Mouse (Mus musculus) testis, adult 2 months (tissue): Measurements from ENCODE around the gene Fkbp8. TPM values are rescaled to one million over a fixed set of nuclear protein-coding genes. Genes with fewer than 3 reads are reported as not detected.

Experiments
- H3K27ac ChIP-seq: fragments of 200-500 bp; 2 replicates; pipeline ENCODE4 v1.5.1; 2012; ENCODE audit warnings: low read depth, low read length; ENCODE audit not compliant: control insufficient read depth, insufficient read depth
- H3K27me3 ChIP-seq: fragments of 200-500 bp; 2 replicates; pipeline ENCODE4 v1.6.1; 2012; ENCODE audit warnings: mild to moderate bottlenecking, low read length, moderate library complexity; ENCODE audit not compliant: control insufficient read depth, insufficient read depth
- H3K36me3 ChIP-seq: fragments of 200-500 bp; 2 replicates; pipeline ENCODE4 v1.6.1; 2012; ENCODE audit warnings: mild to moderate bottlenecking, low read length; ENCODE audit not compliant: control insufficient read depth, insufficient read depth
- H3K4me1 ChIP-seq: fragments of 200-500 bp; 2 replicates; pipeline ENCODE4 v1.6.1; 2012; ENCODE audit warnings: low read length; ENCODE audit not compliant: control insufficient read depth, insufficient read depth
- H3K4me3 ChIP-seq: fragments of 200-500 bp; 2 replicates; pipeline ENCODE4 v1.5.1; 2012; ENCODE audit warnings: low read depth, mild to moderate bottlenecking, low read length, moderate library complexity, mixed read lengths; ENCODE audit not compliant: control insufficient read depth
- CTCF ChIP-seq: fragments of 200-500 bp; IDR thresholded peaks from 2 replicates; pipeline ENCODE4 v1.5.1; 2012; ENCODE audit warnings: low read depth, mild to moderate bottlenecking, inconsistent platforms, low read length, moderate library complexity; ENCODE audit not compliant: control insufficient read depth, insufficient read depth, insufficient replicate concordance
- POLR2A ChIP-seq: fragments of 200-500 bp; IDR thresholded peaks from 2 replicates; pipeline ENCODE4 v1.6.1; 2012; ENCODE audit warnings: low read depth, mild to moderate bottlenecking, inconsistent platforms, low read length, moderate library complexity; ENCODE audit not compliant: control insufficient read depth
- polyA plus RNA-seq: library from polyadenylated mRNA; depleted of rRNA; stranded (reverse); fragments of >200 nt; gene quantifications from 2 replicates; pipeline ENCODE4 v1.2.3, GENCODE M21; 2012; rRNA removed

Gene Fkbp8
- polyA plus RNA-seq, 1 experiment = 179 TPM

DNA sequence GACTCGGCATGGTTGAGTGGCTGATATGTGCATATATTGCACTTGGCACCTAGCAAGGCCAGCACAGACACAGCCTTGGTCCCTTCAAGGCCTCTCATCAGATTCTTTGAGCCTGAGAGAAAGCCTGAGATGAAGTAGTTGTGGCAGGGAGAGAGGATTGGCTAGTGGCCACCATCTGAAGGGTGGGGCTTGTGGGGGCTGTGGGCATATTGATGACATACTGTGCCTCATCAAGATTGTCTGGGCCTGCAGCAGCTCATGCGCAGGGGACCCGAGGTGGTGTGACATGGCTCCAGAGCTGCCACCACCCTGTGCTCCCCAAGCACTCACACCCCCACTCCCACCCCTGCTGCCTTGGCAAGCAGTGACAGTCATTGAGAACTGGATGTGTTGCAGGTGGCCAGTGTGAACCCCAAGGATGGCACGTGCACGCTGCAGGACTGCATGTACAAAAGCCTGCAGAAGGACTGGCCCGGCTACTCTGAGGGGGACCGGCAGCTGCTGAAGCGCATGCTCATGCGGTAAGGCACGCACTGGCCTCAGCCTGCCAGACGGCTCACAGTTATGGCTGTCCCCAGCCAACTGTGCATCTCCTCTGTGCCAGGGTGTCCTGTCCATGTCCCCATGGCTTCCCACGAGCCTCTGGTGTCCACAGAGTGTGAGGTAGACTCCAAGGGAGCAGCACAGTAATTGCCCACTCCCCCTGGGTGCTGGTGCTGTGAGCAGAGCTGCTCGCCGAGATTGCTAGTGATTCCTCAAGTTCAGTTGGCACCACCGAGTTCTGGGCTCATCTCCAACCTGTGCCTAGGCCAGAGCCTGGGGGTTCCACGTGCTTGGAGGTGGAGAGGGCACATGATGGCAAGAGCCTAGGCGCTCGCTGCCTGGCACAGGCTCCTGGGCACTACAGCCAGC lies 56.2 kb downstream of the Fkbp8 start:
- H3K4me3 ChIP-seq = no peak overlapping the region
- H3K27ac ChIP-seq = no peak overlapping the region
- TF ChIP-seq POLR2A (no peak), CTCF (no peak)
- H3K27me3 ChIP-seq = no peaks in the 10 kb centered on the region
- no peaks in the 10 kb centered on the region; the same call in 1 of the 2 replicates for H3K4me1 ChIP-seq
- H3K36me3 ChIP-seq = no peaks in the 10 kb centered on the region; the same call in none of the 2 replicates

DNA sequence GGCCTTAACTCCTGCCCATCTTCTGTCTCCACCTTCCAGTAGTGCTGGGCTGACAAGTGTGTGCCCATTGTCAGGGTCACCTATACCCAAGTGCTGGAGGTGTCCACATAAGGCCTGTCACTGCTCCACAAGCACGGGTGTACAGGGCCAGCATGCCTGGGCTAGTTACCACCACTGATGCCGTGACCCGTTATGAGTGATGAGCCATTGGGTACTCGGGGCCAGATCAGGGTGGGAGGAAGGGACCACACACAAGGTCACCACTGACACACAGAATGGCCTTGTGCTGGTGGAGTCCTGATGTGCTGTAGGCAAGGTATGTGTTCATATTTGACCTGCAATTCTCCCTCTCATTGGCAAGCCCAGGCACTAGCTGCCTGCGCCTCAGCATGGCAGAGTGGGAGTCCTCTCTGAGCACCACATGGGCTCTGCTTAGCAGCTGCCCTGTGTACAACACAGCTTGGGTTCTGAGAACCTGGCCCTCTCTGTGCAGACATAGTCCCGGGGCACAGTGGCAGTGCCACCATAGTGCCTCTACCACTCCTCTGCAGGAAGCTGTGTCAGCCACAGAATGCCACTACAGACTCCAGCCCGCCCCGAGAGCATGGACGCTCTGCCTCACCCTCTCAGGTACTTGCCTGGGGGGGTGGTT lies 57.2 kb downstream of the Fkbp8 start:
- Histone ChIP-seq H3K27me3 (no peaks in the 10 kb centered on the region), H3K4me1 (no peaks in the 10 kb centered on the region; the same call in 1 of the 2 replicates), H3K4me3 (no peak overlapping the region), H3K36me3 (no peaks in the 10 kb centered on the region; the same call in none of the 2 replicates), H3K27ac (no peak overlapping the region)
- no peak for TF ChIP-seq CTCF
- no peak for TF ChIP-seq POLR2A

Other genes with a start within 250 kb of the Fkbp8 start
- 7.3 and 9.8 TPM in 2 replicates for gene Homer3, start 244.9 kb upstream of the Fkbp8 start, polyA plus RNA-seq
- gene Ddx49, start 225.2 kb upstream of the Fkbp8 start, polyA plus RNA-seq = 95.5 and 101 TPM in 2 replicates
- 102 and 115 TPM in 2 replicates for gene Cope, start 225.2 kb upstream of the Fkbp8 start, polyA plus RNA-seq
- 0.43 and 0.48 TPM in 2 replicates for gene Cers1, start 211.9 kb upstream of the Fkbp8 start, polyA plus RNA-seq
- 0.20 and 0.24 TPM in 2 replicates for gene Gdf1, start 197.9 kb upstream of the Fkbp8 start, polyA plus RNA-seq
- 33.3 and 35.4 TPM in 2 replicates for gene Upf1, start 174.4 kb upstream of the Fkbp8 start, polyA plus RNA-seq
- gene Comp, start 154.2 kb upstream of the Fkbp8 start, polyA plus RNA-seq = 409 and 456 TPM in 2 replicates
- 11.3 and 12.3 TPM in 2 replicates for gene Crtc1, start 88.1 kb upstream of the Fkbp8 start, polyA plus RNA-seq
- gene Klhl26, start 50.8 kb upstream of the Fkbp8 start, polyA plus RNA-seq = 3.6 and 4.8 TPM in 2 replicates
- gene Tmem59l, start 40.4 kb upstream of the Fkbp8 start, polyA plus RNA-seq = 62.6 and 62.9 TPM in 2 replicates
- 126 and 137 TPM in 2 replicates for gene Crlf1, start 34.6 kb upstream of the Fkbp8 start, polyA plus RNA-seq
- gene Rex1bd, start 21.0 kb upstream of the Fkbp8 start, polyA plus RNA-seq = 23.9 and 26.9 TPM in 2 replicates
- gene Uba52, start 16.9 kb upstream of the Fkbp8 start, polyA plus RNA-seq = 768 and 853 TPM in 2 replicates
- 77.9 and 84.7 TPM in 2 replicates for gene Kxd1, start 232 bp downstream of the Fkbp8 start, polyA plus RNA-seq
- gene Ell, start 11.7 kb downstream of the Fkbp8 start, polyA plus RNA-seq = 42.5 and 43.8 TPM in 2 replicates
- gene Isyna1, start 66.6 kb downstream of the Fkbp8 start, polyA plus RNA-seq = 561 and 588 TPM in 2 replicates
- gene Ssbp4, start 81.1 kb downstream of the Fkbp8 start, polyA plus RNA-seq = 35.6 and 38.9 TPM in 2 replicates
- gene Lrrc25, start 88.4 kb downstream of the Fkbp8 start, polyA plus RNA-seq = 1.4 TPM in 2 replicates
- 1.3 and 1.4 TPM in 2 replicates for gene Gdf15, start 104.7 kb downstream of the Fkbp8 start, polyA plus RNA-seq
- gene Pgpep1, start 132.7 kb downstream of the Fkbp8 start, polyA plus RNA-seq = 3.7 and 4.9 TPM in 2 replicates
- 148 and 168 TPM in 2 replicates for gene Lsm4, start 145.5 kb downstream of the Fkbp8 start, polyA plus RNA-seq
- gene Jund, start 171.2 kb downstream of the Fkbp8 start, polyA plus RNA-seq = 79.2 and 105 TPM in 2 replicates
- 286 and 302 TPM in 2 replicates for gene Iqcn, start 175.7 kb downstream of the Fkbp8 start, polyA plus RNA-seq
- 0.86 and 0.91 TPM in 2 replicates for gene Gm3336, start 190.8 kb downstream of the Fkbp8 start, polyA plus RNA-seq
- gene Pde4c, start 196.0 kb downstream of the Fkbp8 start, polyA plus RNA-seq = 1.1 TPM in 2 replicates
- 7.9 and 8.2 TPM in 2 replicates for gene Rab3a, start 227.0 kb downstream of the Fkbp8 start, polyA plus RNA-seq
- 13.5 and 14.4 TPM in 2 replicates for gene Mpv17l2, start 233.2 kb downstream of the Fkbp8 start, polyA plus RNA-seq
- 25.1 and 30.8 TPM in 2 replicates for gene Pik3r2, start 249.0 kb downstream of the Fkbp8 start, polyA plus RNA-seq